Mouse (Mus musculus) left cerebral cortex, postnatal 4 days (tissue): ENCODE results near the gene Tspan18. TPM values are rescaled to one million over a fixed set of nuclear protein-coding genes. Genes with fewer than 3 reads are reported as not detected.

Source experiments
- DNase-seq: peaks from one replicate; pipeline ENCODE4 v3.0.0-alpha.2; 2022
- intact Hi-C: fragments of 180-260 bp; cut with DNase I; formaldehyde crosslinking; loops from one replicate; pipeline ENCODE4 v1.15.1; 2025
- total RNA-seq, 2 experiments: library from RNA; stranded (reverse); gene quantifications; 2 replicates each; pipeline ENCODE4 v1.2.3; 2021

Gene Tspan18
- total RNA-seq, 2 experiments from 2014 or later = 13.8 to 14.6 TPM

DNA sequence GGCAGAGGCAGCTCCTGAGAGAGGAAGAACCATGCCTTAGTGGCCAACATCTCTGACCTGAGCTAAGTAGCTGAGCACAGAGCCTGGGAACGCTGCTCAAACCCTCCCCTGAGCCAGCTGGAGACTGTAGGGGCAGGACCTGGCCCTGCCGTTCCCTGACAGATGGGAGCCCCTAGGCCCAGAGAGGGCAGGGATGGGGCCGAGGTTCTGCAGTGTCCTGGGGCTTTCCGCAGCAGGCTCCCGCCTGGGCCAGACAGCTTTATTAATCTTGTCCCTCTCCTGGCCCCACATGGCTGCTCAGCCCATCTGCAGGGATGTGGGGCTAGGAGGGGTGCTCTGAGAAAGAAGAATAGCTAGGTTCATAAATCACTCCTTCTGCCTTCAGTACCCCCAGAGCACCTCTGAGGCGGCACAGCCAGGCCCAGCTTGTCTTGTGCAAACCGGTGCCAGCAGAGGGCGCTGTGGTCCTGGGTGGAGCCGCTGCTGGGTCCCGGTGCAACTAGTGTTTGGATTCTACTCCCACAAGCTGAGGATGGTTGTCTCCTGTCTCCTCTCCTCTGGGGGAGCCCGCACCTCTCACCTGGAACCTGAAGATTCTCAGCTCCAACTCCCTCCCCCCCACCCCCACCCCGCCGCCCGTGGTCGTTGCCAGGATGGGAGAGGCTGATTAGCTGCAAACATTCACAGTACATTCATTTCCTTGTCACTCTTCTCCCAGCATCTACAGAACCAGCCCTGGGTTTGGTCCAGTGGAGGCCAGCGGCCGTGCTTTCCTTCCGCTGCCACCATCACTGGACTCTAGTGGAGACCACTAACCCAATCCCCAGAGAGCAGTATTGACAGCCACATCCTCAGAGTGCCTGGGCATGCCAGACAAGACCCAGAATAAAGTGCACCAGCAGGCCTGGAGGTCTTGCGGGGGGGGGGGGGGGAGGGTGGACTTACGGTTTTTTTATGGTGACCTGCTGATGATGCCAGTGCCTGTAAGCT, 107.4 kb downstream of the Tspan18 start:
- peak; percentile 95 for DNase-seq
- intact Hi-C loops = no loop called here

DNA sequence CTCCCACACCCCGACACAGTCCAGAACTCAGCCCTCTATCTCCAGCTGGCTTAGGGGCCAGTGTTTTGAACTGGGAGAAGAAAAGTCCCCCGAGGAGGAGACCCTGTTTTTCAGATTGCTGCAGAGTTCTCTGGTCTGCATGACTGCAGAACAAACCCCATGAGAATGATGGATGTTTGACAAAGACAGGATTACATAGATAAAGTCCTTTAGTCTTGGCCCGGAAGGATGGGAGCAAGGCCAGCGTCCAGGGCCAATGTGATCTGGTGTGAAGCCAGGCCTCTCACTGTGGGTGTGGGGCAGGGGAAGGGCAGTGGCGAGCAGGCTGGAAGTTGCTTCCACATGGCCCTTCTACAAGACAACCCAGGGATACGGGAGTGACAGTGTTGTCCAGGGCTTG, 110.8 kb downstream of the Tspan18 start:
- DNase-seq = peak; percentile 45
- intact Hi-C loops = no loop called here

DNA sequence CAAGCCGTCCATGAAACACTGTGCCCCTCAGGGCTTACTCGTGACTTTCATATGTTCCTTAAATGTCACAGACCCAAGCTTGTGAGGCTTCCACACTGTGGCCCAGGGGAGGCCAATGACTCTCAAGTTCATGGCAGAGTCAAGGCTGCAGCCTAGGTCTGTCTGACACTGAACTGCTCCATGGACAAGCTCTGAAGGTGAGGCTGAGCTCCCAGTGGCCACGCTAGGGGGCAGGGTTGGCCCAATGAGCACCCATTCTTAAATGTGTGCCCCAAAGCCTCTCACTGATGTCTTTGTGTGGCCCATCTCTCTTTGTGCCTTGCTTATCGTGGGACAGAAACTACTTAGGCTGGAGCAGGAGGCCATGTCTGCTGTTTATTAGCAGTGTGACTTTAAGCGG, 113.9 kb downstream of the Tspan18 start:
- intact Hi-C loops = no loop called here
- no peak for DNase-seq

DNA sequence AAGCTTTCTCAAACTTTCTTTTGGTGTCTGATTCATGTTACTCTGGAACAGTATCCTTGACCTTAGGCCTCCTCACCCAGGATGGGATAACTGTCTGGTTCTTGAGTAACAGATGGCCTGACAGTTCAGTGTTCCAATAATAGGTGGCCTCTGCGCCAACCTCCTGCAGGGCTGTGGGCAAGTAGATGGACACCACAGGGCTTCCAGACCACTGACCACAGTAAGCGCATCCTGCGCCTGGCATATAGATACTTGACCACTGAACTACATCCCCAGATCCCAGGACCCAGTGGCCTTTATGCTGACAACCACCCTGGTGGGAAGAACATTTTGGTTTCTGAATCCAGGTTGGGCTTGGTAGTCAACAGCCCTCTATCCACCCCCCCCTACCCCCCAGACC, 114.7 kb downstream of the Tspan18 start:
- no peak for DNase-seq
- intact Hi-C loops = loop anchor here (2.0 to 5.0 kb wide), 2 partner anchors 113 to 253 kb away; no protein-coding TSS in a partner anchor

DNA sequence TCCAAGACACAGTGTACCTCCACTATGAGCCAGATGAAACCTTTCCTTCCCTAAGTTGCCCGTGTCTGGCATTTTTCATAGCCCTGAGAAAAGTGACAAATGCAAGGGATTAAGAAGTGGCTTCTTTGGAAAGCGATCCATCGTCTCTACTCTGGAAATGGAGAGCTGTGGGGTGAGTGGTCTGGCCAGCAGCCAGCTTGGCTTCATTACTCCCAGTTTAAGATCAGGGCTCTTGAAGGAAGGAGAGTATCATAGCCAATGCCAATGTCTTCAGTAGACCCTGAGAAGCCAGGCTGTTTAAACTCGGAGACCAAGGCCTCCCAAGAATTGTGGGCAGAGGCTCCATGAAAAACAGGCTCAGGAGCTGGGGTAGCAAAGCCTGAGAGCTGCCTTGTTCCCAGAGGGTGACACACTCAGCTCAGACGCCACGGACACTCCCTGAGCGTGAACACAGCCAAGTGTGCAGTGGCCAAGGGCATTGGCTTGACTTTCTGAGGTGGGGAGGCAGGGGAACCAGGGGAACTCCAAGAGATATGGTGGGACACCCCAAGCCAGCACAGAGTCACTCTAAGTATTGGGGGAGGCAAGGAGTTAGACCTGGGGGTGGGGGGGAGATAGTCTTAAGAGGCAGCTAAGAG, 115.8 kb downstream of the Tspan18 start:
- intact Hi-C loops = loop anchor here (2.0 to 5.0 kb wide), 2 partner anchors 114 to 254 kb away; no protein-coding TSS in a partner anchor
- DNase-seq = no peak

DNA sequence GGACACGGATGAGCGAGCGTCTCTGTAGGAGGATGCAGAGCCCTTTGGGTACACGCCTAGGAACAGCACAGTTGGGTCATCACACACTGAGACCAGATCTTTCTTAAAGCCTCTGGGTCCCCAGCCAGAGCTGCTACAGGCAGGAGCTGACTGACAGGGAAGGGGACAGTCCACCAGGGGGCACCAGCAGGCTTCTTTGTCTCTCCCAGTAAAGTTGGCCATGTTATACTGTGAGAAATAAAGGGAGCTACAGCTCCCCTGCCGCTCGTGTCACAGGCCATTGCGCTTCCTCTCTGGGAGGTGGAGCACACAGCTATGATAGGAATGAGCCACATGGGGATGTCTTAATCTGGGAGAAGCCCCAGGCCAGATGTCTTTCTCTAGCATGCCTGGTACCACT, 117.3 kb downstream of the Tspan18 start:
- DNase-seq = peak; percentile 95
- intact Hi-C loops = loop anchor here (2.0 to 5.0 kb wide), 2 partner anchors 202 to 255 kb away; no protein-coding TSS in a partner anchor

DNA sequence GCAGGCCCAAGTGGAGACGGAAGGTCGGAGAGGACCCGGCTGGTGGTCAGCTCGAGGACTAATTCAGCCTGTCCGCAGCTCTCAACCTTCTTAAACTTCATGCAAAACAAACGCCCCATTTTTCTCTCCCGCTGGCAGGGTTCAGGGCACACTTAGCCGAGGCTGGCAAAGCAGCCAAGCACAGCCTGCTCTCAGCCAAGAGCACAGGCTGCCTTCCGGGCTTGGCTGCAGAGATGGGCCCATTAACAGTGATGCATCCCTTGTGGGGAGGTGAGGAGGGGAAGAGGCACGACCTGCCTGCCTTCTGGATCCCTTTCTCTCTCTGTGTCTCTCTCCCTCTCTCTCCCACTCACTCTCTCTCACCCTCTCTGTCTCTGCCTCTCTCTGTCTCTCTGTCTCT, 118.5 kb downstream of the Tspan18 start:
- intact Hi-C loops = loop anchor here (2.0 to 5.0 kb wide), 2 partner anchors 203 to 257 kb away; no protein-coding TSS in a partner anchor
- DNase-seq = no peak

DNA sequence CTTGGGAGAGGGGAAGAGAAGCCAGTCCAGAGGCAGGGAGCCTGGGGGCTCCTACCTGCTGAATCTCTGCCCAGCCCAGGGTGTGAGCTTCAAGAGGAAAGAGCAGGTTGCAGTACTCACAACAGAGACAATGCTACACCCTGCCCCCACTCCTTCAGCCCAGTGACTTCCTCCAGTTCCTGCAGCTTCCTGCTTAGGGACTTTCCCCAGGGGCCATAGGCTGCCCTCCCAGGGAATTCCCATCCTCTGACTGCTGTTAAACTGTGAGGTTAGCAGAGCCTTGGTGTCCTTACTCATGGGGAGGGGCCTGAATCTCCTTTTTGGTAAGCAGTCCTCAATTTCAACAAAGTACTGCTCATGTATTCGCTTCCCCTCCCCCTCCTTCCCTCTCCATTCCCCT, 120.1 kb downstream of the Tspan18 start:
- DNase-seq = no peak
- intact Hi-C loops = no loop called here

DNA sequence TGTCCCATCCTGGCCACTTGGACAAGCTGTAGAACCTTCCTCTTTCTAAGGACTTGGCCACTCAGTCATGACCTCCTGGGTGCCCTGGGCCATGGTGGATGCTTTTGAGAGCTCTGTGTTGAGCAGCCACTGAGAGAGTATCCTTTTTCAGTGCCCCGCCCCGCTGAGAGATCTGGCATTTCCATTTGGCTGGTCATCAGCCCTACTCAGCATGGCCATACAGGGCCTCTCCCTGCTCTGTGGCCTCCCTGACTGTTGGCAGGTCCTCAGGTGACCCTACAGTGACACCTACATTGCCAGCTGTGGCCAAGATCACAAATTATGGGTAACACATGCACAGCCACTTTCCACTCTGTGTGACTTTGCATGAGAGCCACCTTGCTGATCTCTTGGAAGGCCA, 121.4 kb downstream of the Tspan18 start:
- no peak for DNase-seq
- intact Hi-C loops = no loop called here

DNA sequence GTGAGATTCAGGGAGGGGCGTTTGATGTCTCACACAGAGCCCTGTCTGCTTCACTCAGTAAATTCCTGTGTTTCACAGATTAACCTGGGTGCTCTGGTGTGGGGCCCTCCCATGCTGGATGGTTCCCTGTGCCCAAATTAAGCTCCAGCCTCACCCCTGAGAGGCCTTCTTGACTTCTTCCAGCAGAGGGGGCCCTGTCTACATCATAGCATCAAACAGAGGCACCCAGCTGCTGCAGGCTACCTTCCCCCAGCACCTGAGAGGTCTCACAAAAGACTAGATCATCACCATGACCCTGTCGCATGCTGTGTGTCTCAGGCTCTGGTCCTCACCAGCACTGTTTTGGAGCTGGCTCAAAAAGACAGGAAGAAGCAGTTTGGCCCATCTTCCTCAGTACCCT, 121.9 kb downstream of the Tspan18 start:
- no peak for DNase-seq
- intact Hi-C loops = no loop called here

DNA sequence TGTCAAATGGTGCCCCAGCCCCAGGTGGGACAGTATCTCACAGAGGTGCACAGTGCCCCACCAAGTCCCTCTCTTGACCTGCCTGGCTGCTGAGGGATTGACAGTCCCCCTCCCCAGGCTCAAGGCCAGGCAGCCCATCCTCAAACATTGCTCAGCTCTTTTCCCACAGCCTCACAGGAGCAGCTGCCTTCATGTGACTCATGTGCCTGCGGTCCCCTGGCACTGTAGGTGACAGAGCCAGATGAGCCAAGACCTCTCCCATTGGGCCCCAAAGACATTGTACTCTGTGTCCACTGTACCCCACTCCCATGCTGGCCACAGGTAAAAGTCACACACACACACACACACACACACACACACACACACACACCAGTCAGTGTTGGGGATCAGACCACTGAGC, 128.2 kb downstream of the Tspan18 start:
- DNase-seq = no peak
- intact Hi-C loops = no loop called here

DNA sequence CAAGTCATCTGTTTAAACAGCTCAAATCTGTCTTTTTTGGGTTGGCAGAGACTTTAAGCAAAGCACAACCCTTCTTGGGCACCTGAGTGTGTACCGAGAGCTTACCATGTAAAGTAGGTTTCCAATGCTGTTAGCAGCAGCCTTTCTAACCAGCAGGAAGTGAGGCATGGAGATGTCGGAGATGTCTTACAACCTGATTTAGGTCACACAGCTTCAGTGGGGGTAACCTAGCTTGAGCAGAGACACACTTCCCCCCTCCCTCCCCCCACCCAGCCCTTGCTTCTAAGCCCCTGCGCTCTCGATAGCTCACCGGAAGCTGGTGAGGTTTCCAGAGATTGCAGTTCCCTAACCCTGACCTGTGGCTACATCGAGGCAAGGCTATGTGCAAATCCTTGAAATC, 129.7 kb downstream of the Tspan18 start:
- no peak for DNase-seq
- intact Hi-C loops = no loop called here

DNA sequence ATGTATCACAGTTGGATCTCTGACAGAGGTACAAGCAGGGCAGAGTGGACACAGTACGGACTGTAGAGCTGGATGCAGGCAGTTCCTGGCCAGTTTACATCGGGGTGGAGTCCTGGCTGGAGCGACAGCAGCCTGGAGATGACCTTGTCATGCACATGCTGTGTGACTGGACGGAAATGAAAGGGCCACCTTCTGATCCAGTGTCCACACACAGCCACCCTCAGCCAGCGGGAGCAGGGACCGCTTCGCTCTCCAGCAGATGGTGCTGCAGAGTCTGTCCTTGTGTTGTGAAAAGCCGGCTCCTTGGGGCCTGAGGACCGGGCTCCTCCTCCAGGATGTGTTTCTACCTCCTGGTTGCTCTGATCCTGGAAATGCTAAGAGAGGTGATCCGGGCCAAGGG, 130.6 kb downstream of the Tspan18 start:
- intact Hi-C loops = no loop called here
- peak; percentile 76 for DNase-seq

DNA sequence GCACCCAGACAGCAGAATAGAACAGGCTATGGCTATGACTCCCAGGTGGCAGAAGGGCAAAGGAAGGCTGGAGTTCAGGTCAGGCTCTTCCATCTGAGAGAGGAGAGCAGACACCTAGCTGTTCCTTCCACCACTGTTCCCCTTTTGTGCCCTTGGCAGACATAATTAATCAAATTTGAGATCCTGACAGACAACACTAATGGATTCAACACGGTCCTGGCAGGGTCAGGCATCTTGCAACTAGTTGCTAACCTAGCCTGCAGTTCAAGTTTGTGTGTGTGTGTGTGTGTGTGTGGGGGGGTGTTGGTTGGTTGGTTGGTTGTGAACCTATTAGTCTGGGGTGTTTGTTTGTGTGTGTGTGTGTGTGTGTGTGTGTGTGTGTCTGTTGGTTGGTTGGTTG, 131.5 kb downstream of the Tspan18 start:
- intact Hi-C loops = no loop called here
- no peak for DNase-seq

DNA sequence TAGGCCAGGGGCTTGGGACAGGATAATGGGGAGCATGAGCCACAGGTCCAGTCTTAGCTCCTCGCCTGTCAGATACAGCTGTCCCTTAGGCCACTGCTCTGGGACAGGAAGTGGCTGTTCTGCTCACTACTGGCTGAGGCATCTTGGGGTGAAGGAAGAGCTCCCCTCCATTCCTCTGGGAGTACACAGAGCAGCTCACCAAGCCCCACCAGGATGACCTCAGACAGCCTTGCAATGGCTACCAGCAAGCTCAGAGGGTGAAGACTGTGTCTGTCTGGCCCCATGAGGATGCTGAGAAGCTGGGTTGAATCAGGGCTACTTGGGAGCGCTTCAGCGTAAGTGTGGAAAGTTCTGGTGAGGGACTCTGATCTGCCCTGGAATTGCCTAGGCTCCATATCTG, 132.3 kb downstream of the Tspan18 start:
- intact Hi-C loops = no loop called here
- no peak for DNase-seq

DNA sequence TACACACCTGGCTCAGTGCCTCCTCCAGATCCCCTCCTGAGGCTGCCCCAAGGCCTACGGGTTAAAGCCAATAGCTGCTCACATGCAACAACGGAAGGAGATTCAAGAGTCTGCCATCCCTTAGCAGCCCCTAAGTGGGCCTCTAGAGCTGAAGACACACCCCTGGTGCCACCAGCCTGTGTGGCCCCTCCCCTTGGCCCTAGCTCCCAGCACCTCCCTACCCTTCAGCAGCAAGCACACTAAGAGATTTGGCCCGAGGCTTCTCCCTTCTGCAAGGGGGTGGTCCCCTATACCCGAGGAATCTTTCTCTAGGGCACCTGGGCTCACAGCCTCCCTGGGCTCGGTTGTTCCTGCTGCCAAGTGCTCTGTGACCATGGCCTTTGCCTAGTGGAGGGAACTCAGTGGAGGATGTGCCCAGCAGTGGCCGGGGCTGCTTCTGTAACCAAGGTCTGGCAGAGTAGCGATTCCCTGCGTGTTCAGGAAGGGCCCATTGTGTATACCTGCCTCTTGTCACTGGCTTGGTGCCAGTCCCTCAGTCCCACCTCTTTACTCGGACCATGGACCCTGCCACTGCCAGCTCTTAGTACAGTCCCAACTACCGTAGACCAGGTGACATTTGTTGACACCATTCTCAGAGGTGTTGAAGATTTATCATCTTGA, 133.5 kb downstream of the Tspan18 start:
- no peak for DNase-seq
- intact Hi-C loops = no loop called here

DNA sequence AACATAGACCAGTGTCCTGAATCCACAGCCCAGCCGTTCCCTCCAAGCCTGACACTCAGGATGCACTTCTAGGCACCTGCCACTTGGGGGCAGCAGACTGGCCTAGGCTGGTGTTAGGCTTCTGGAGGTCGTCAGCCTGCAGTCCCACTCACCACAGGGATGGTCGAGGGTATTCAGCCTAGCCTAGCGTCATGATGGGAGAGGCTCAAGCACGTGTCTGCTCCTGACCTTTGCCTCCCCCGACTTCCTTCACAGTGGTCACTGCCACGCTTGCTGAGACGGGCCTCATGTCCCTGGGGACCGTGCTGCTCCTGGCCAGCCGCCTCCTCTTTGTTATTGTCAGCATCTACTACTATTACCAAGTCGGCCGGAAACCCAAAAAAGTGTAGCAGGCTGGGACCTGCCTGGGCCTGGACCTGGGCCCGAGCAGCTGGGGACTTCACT, 134.8 kb downstream of the Tspan18 start:
- intact Hi-C loops = loop anchor here (2.0 to 5.0 kb wide), 2 partner anchors 131 to 297 kb away; no protein-coding TSS in a partner anchor

DNA sequence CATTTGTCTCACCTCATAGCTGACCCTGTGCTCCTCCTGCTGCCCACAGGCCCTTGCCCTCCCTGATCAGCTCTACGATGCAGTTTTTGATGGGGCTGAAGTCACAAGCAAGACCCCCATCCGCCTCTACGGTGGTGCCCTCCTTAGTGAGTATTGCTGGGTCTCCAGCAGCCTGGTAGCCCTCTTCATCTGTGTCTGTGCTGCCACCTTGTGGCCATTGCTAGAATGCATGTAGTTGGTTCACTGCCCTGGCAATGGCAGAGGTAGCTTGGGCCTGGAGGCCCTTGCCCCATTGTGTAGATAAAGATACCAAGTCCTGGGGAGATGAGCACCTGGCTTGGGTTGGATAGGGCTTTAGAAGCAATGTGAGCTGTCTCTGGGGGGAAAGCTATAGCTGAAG, 135.5 kb downstream of the Tspan18 start:
- peak; percentile 96 for DNase-seq
- intact Hi-C loops = loop anchor here (2.0 to 5.0 kb wide), 2 partner anchors 130 to 297 kb away; no protein-coding TSS in a partner anchor

More for the DNA sequence above, 134.8 kb downstream of the Tspan18 start:
- DNase-seq = peak; percentile 61

DNA sequence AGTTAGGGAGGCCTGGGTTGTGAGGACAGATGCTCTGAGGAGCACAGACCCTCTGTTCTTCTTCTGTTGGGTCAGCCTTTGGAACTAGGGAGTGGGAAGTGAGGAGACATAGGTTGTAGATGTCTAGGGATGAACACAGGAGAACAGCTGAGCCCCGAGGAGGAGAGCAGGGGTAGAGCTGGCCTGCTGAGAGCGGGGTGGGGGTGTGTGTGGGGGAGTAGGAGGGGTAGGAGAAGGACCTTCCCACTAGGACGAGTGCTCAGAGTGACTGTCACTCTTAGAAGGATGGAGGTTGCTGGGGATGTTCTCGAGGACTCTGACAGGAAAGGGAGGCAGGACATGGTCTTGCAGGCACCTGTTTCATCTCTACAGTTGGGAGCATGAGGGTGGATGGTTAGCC, 140.5 kb downstream of the Tspan18 start:
- intact Hi-C loops = no loop called here
- DNase-seq = no peak

DNA sequence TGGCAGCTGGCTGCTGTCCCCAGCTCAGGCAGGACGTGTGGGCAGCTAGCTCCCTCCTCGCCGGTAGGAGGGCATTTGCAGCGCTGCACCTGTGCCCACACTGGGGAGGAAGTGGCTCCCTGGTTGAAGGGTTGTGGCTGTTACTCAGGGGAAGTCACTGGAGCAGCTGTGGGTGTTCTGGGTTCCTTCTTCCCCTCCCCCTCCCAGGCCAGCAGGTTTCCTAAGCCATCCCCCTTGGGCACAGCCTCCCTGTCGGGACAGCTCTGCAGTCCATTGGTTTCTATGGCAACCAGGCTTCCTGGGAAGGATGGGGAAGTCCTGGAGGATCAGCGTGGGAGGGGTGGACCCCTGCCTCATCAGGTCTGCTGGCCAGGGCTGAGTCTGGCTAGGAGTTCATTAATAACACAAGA, 141.6 kb downstream of the Tspan18 start:
- intact Hi-C loops = no loop called here
- DNase-seq = no peak

DNA sequence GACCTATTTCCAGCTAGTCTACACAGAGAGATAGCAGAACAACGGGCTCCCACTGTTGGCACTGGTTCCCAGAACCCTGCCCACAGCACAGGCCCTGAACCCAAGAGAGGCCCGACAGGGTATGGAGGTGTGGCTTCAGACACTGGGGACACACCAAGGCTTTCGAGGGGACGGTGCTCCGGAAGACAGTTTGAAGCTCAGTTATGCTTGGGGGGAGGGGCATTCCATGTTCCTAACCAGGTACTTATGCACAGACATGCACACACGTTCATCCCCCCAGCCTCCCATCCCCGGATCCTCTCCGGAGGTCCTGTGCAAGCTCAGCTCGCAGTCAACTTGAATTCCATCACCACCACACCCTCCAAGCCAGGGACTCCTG, 142.1 kb downstream of the Tspan18 start:
- intact Hi-C loops = no loop called here
- DNase-seq = no peak
